Mouse (Mus musculus) limb, embryonic 14.5 days (tissue): ENCODE data around the gene Oit1. TPM values are rescaled to one million over a fixed set of nuclear protein-coding genes. Genes with fewer than 3 reads are reported as not detected.
A peak's percentile ranks its signal among the peaks of the same experiment; 100 is the strongest.

ENCODE experiments used
- ATAC-seq: fragments of 200-750 bp; cut with Nextera tagmentation; 2 replicates; pipeline ENCODE4 v1.8.0; 2017; ENCODE audit warnings: low read depth, moderate number of reproducible peaks, moderate TSS enrichment; ENCODE audit not compliant: low FRiP score
- DNase-seq: peaks from one replicate; pipeline ENCODE4 v3.0.0-alpha.2; 2015; ENCODE audit warnings: low spot score
- H3K27ac ChIP-seq: fragments of 300-500 bp; sonication (generic); replicated peaks from 2 replicates; pipeline ENCODE4 v1.5.1; 2014; ENCODE audit warnings: low read depth, mild to moderate bottlenecking, low read length, moderate library complexity, mixed read lengths
- H3K27me3 ChIP-seq: fragments of 300-500 bp; sonication (generic); 2 replicates; pipeline ENCODE4 v1.6.1; 2014; ENCODE audit warnings: low read length, mixed read lengths; ENCODE audit not compliant: control insufficient read depth, insufficient read depth
- H3K36me3 ChIP-seq: fragments of 300-500 bp; sonication (generic); 2 replicates; pipeline ENCODE4 v1.6.1; 2014; ENCODE audit warnings: mild to moderate bottlenecking, low read length, moderate library complexity, mixed read lengths; ENCODE audit not compliant: control insufficient read depth, insufficient read depth
- H3K4me1 ChIP-seq: fragments of 300-500 bp; sonication (generic); 2 replicates; pipeline ENCODE4 v1.6.1; 2014; ENCODE audit warnings: antibody characterized with exemption, low read length, mixed read lengths; ENCODE audit not compliant: control insufficient read depth, insufficient read depth
- H3K4me2 ChIP-seq: fragments of 300-500 bp; sonication (generic); replicated peaks from 2 replicates; pipeline ENCODE4 v1.6.1; 2014; ENCODE audit warnings: low read depth, mild to moderate bottlenecking, low read length, moderate library complexity; ENCODE audit not compliant: severe bottlenecking
- H3K4me3 ChIP-seq: fragments of 300-500 bp; sonication (generic); replicated peaks from 2 replicates; pipeline ENCODE4 v1.5.1; 2014; ENCODE audit warnings: low read length
- H3K9ac ChIP-seq: fragments of 300-500 bp; sonication (generic); 2 replicates; pipeline ENCODE4 v1.6.1; 2014; ENCODE audit warnings: mild to moderate bottlenecking, low read depth, low read length, moderate library complexity; ENCODE audit not compliant: severe bottlenecking
- H3K9me3 ChIP-seq: fragments of 300-500 bp; sonication (generic); 2 replicates; pipeline ENCODE4 v1.6.1; 2016; ENCODE audit warnings: low read length; ENCODE audit not compliant: control insufficient read depth
- POLR2A ChIP-seq: fragments of 200-500 bp; IDR thresholded peaks from 2 replicates; pipeline ENCODE4 v1.8.0; 2012; ENCODE audit warnings: inconsistent platforms, mild to moderate bottlenecking, moderate library complexity, borderline replicate concordance; ENCODE audit not compliant: insufficient read depth, insufficient read length; ENCODE audit errors: extremely low read depth
- WGBS: fragments of 180-500 bp; shearing (Covaris S2); extraction: QIAGEN DNeasy Blood & Tissue Kit; methylation state at CpG from one replicate; pipeline ENCODE4 v1.1.7; 2014; 5-methylcytosine and 5-hydroxymethylcytosine counted together
- polyA plus RNA-seq, 2 experiments: library from polyadenylated mRNA; depleted of rRNA in 1 of 2; stranded (reverse) in 1 of 2; unstranded in 1 of 2; fragments of >200 nt; fragmentation: Nextera tagmentation in 1 of 2; extraction: Ambion mirVana in 1 of 2; gene quantifications; 2 replicates each; pipeline versions ENCODE4 v1.2.1 to v1.2.3; 2012 to 2014

The Oit1 gene
- polyA plus RNA-seq, 2 experiments, result 0.15 to 0.19 TPM

GRCm38 (mm10) chr14:8335947-8336346 lies 42.6 kb downstream of the Oit1 start:
- no peak overlapping the region for H3K9ac ChIP-seq
- ATAC-seq, result peak; percentile 79; the same call in 1 of the 2 replicates
- no peaks in the 10 kb centered on the region for H3K27me3 ChIP-seq
- DNase-seq, result peak; percentile 42
- H3K9me3 ChIP-seq, result no peaks in the 10 kb centered on the region
- no peak overlapping the region for H3K4me2 ChIP-seq
- 0 out of 2 replicates have a peak, but pooled peaks cover 2% of the 10 kb centered on the region for H3K4me1 ChIP-seq
- H3K4me3 ChIP-seq, result no peak overlapping the region
- 15% methylated on average over 10 of the region's 10 CpGs for WGBS
- no peaks in the 10 kb centered on the region for H3K36me3 ChIP-seq
- TF ChIP-seq POLR2A, result no peak
- H3K27ac ChIP-seq, result 0 out of 2 replicates have a peak overlapping the region, but pooled peaks have one; percentile 19

DNA sequence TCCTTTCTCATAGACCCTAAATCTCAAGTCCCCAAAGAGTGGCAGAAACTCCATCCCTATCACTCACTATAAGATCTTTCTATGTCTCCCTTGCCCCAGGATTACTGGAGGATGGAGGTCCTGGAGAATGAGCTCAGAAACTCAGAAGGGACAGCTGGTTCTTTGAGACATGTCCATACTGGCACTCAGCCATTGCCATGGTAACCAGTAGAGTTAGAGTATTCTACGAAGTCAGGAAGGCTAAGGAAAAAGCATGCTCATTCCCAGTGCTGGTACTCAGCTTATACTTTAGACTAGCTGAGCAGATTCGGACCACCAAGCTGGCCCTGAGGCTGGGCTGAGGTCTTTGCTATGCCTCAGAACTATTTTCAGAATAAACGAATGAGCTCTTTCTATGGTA lies 44.0 kb downstream of the Oit1 start:
- 78% methylated on average over 3 of the region's 3 CpGs for WGBS
- ATAC-seq, result no peak
- Histone ChIP-seq H3K4me1 (peaks cover 10% of the 10 kb centered on the region; the same call in 1 of the 2 replicates), H3K36me3 (no peaks in the 10 kb centered on the region), H3K9me3 (no peaks in the 10 kb centered on the region), H3K4me3 (no peak overlapping the region), H3K9ac (no peak overlapping the region), H3K4me2 (no peak overlapping the region), H3K27me3 (no peaks in the 10 kb centered on the region), H3K27ac (no peak overlapping the region)
- no peak for TF ChIP-seq POLR2A
- no peak for DNase-seq

- Histone ChIP-seq H3K9me3 (no peaks in the 10 kb centered on the region), H3K27ac (no peak overlapping the region), H3K9ac (no peak overlapping the region), H3K4me2 (no peak overlapping the region), H3K4me3 (no peak overlapping the region), H3K4me1 (peaks cover 15% of the 10 kb centered on the region; the same call in 1 of the 2 replicates), H3K27me3 (no peaks in the 10 kb centered on the region), H3K36me3 (no peaks in the 10 kb centered on the region)
- TF ChIP-seq POLR2A, result no peak
- WGBS, result 66% methylated on average over 11 of the region's 11 CpGs
- no peak for DNase-seq
- ATAC-seq, result no peak
Observed at GRCm38 (mm10) chr14:8332314-8333252, 46.0 kb downstream of the Oit1 start.

- no peak for TF ChIP-seq POLR2A
- Histone ChIP-seq H3K9me3 (no peaks in the 10 kb centered on the region), H3K9ac (no peak overlapping the region), H3K4me3 (no peak overlapping the region), H3K4me1 (peaks cover 19% of the 10 kb centered on the region; the same call in 1 of the 2 replicates), H3K4me2 (no peak overlapping the region), H3K36me3 (no peaks in the 10 kb centered on the region), H3K27ac (no peak overlapping the region), H3K27me3 (no peaks in the 10 kb centered on the region)
- 66% methylated on average over 14 of the region's 14 CpGs for WGBS
- no peak for DNase-seq
- ATAC-seq, result no peak
Observed at GRCm38 (mm10) chr14:8331307-8331905, 47.1 kb downstream of the Oit1 start.

- no peak overlapping the region for H3K9ac ChIP-seq
- no peak overlapping the region for H3K27ac ChIP-seq
- H3K4me3 ChIP-seq, result no peak overlapping the region
- DNase-seq (no peak), ATAC-seq (no peak)
- H3K4me2 ChIP-seq, result no peak overlapping the region
- H3K36me3 ChIP-seq, result no peaks in the 10 kb centered on the region
- no peaks in the 10 kb centered on the region for H3K27me3 ChIP-seq
- 56% methylated on average over 6 of the region's 6 CpGs for WGBS
- peaks cover 19% of the 10 kb centered on the region; the same call in 1 of the 2 replicates for H3K4me1 ChIP-seq
- TF ChIP-seq POLR2A, result no peak
- no peaks in the 10 kb centered on the region for H3K9me3 ChIP-seq
Observed at GRCm38 (mm10) chr14:8330390-8330789, 48.2 kb downstream of the Oit1 start.
